Mouse (Mus musculus) intestine, embryonic 14.5 days (tissue): ENCODE measurements at regions not wholly inside any gene's neighbourhood (a gene's known extent, or its start where the extent isn't known, plus 50 kb on each side); places are given as distances from the start of the nearest gene placed in this dataset.

ENCODE experiments used
- ATAC-seq: fragments of 200-750 bp; cut with Nextera tagmentation; replicated peaks from 2 replicates; pipeline ENCODE4 v1.8.0; 2017; ENCODE audit warnings: low read depth, moderate number of reproducible peaks, moderate TSS enrichment, moderate library complexity; ENCODE audit not compliant: low FRiP score, low TSS enrichment
- DNase-seq: peaks from one replicate; pipeline ENCODE4 v3.0.0-alpha.2; 2018; ENCODE audit warnings: low spot score
- H3K27ac ChIP-seq: fragments of 300-500 bp; sonication (generic); 2 replicates; pipeline ENCODE4 v1.5.1; 2014; ENCODE audit warnings: low read depth, mild to moderate bottlenecking, control low read depth
- H3K27me3 ChIP-seq: fragments of 300-500 bp; sonication (generic); replicated peaks from 2 replicates; pipeline ENCODE4 v1.6.1; 2014; ENCODE audit warnings: low read length, control low read depth; ENCODE audit not compliant: control insufficient read depth, insufficient read depth
- H3K36me3 ChIP-seq: fragments of 300-500 bp; sonication (generic); 2 replicates; pipeline ENCODE4 v1.6.1; 2014; ENCODE audit warnings: low read length, control low read depth; ENCODE audit not compliant: control insufficient read depth, insufficient read depth
- H3K4me1 ChIP-seq: fragments of 300-500 bp; sonication (generic); replicated peaks from 2 replicates; pipeline ENCODE4 v1.6.1; 2014; ENCODE audit warnings: low read length, control low read depth, mixed read lengths; ENCODE audit not compliant: control insufficient read depth, insufficient read depth
- H3K4me2 ChIP-seq: fragments of 300-500 bp; sonication (generic); 2 replicates; pipeline ENCODE4 v1.6.1; 2014; ENCODE audit warnings: low read length
- H3K4me3 ChIP-seq: fragments of 300-500 bp; sonication (generic); 2 replicates; pipeline ENCODE4 v1.5.1; 2014; ENCODE audit warnings: low read depth, low read length, control low read depth, mixed read lengths
- H3K9ac ChIP-seq: fragments of 300-500 bp; sonication (generic); 2 replicates; pipeline ENCODE4 v1.6.1; 2014; ENCODE audit warnings: mild to moderate bottlenecking, low read length
- H3K9me3 ChIP-seq: fragments of 300-500 bp; sonication (generic); 2 replicates; pipeline ENCODE4 v1.6.1; 2016; ENCODE audit warnings: low read length, control low read depth; ENCODE audit not compliant: control insufficient read depth
- WGBS: fragments of 180-500 bp; shearing (Covaris S2); extraction: QIAGEN DNeasy Blood & Tissue Kit; methylation state at CpG from one replicate; pipeline ENCODE4 v1.1.7; 2014; 5-methylcytosine and 5-hydroxymethylcytosine counted together

DNA sequence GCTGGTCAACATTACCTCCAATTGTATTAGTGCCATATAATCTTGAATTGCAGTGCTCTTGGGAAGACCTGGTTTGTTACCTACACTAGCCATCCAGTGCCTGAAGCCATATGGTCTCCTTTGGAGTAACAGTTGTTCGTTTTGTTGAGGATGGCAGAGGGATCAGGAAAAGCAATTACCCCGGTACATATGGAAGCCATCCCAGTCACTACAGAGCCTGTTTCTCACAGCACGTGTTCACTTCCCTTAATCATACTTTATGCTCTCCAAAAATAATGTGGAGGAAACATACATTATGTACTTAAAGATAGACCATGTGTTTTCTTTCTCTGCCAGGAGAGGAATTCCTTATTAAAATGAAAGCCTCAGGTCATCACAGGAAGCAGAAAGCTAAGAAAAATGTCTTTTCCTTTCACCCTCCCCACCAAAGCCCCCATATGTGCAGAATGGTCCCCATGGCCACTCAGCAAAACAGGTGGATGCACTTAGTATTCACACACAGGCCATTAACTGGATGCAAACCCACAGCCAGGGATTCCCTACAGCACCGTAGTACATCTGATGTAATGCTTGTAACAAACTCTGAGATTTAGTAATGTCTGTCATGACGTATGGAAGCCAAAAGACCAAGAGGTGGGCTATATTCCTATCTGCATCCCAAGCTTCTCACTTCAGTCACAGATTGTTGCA, 397.4 kb upstream of the Mctp2 start:
- H3K27me3 ChIP-seq, result no peaks in the 10 kb centered on the region
- H3K9ac ChIP-seq, result no peak overlapping the region
- ATAC-seq (no peak), DNase-seq (no peak)
- no peaks in the 10 kb centered on the region for H3K36me3 ChIP-seq
- H3K4me3 ChIP-seq, result no peak overlapping the region
- H3K4me1 ChIP-seq, result no peaks in the 10 kb centered on the region
- no peak overlapping the region for H3K27ac ChIP-seq
- no peaks in the 10 kb centered on the region for H3K9me3 ChIP-seq
- 49% methylated on average over 5 of the region's 5 CpGs for WGBS
- no peak overlapping the region for H3K4me2 ChIP-seq

DNA sequence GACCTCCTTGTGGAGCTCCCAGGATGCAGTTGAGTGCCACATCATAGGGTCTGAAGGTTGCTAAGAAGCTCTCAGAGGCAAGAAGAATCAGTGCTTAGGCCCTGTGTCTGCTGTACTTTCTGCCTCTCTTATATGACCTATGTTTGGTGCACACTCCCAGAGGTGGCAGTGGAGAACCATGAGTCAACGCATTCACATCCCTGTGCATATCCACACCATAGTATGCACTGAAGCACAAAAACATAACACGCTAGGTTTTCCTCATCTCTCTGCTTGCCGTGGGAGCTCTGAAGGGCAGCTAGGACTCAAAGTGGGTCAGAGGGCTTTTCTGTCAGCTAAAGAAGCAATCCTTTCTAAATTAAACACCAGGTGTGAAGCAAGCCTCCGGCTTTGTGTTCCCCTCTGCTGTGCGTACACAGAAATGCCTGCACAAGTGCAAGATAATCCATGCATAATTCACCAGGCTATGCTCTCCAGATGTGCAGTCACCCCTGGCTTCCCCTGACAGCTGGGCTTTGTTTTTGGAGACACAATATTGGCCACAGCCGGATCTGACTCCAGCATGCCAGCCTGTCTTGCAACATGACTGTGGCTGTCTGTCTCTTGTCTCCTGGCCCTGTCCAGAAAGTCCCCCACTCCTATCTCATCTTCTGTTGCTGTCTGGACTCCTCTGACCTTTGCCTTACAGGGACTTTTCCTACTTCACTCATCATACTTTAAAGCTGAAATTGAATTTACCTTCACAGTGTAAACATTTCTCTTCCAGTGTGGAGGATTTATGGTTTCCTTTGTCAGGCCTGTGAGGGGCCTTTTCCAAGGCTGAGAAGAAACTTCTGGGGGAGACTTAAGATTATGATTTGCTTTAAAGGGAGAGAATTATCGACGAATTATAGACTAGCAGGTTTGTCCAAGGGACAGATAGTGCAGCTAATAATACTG, 405.1 kb upstream of the Mctp2 start:
- H3K4me2 ChIP-seq, result no peak overlapping the region
- WGBS, result 30% methylated on average over 8 of the region's 8 CpGs
- peak; percentile 60; the same call in 1 of the 2 replicates for ATAC-seq
- H3K27ac ChIP-seq, result peak overlapping the region; percentile 47; the same call in 1 of the 2 replicates
- H3K4me1 ChIP-seq, result peaks cover 4% of the 10 kb centered on the region; the same call in 1 of the 2 replicates
- no peaks in the 10 kb centered on the region for H3K27me3 ChIP-seq
- no peak overlapping the region for H3K9ac ChIP-seq
- H3K36me3 ChIP-seq, result no peaks in the 10 kb centered on the region
- no peak overlapping the region for H3K4me3 ChIP-seq
- peak; percentile 65 for DNase-seq
- no peaks in the 10 kb centered on the region for H3K9me3 ChIP-seq

DNA sequence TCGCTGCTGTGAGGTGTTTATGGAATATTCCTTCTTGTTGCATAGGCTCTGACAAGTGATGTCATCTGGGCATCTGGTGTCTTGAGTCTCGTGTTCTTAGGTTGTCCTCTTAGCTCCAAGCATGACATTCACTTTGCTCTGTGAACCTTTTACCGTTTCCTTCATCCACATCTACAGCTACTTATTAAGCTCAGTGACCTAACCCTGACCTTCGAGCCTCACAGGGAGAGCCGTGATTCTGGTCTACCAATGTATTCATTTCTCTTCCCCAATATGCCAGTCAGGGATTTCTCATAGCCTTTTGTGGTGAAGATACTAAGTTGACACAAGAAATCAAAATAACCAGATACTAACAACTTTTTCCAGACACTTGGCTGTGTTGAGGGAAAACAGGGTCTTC, 409.0 kb upstream of the Mctp2 start:
- no peak overlapping the region for H3K4me2 ChIP-seq
- WGBS, result 64% methylated on average over 5 of the region's 5 CpGs
- no peaks in the 10 kb centered on the region for H3K27me3 ChIP-seq
- H3K4me1 ChIP-seq, result peaks cover 4% of the 10 kb centered on the region; the same call in 1 of the 2 replicates
- DNase-seq (no peak), ATAC-seq (no peak)
- H3K9ac ChIP-seq, result no peak overlapping the region
- no peak overlapping the region for H3K4me3 ChIP-seq
- H3K36me3 ChIP-seq, result no peaks in the 10 kb centered on the region
- H3K9me3 ChIP-seq, result no peaks in the 10 kb centered on the region
- H3K27ac ChIP-seq, result no peak overlapping the region

DNA sequence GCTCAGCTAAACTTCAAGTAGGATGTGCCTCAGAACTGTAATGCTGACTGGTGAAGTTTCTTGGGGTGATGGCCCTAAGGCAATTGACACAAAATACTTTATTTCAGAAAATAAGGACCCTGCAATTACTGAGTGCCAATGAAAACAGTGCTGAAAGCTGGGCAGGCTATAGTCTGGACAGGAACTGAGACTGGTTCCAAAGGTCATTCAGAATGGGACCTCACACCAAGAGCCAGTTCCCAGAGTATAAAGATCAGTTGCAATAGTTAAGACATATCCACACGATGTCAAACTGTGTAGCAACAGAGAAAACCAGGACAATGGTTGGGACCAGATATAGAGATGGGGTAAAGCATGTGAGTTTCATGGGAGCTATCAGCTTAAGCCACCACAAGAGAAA, 409.6 kb upstream of the Mctp2 start:
- Histone ChIP-seq H3K27ac (no peak overlapping the region), H3K27me3 (no peaks in the 10 kb centered on the region), H3K9me3 (no peaks in the 10 kb centered on the region), H3K4me1 (peaks cover 4% of the 10 kb centered on the region; the same call in 1 of the 2 replicates), H3K36me3 (no peaks in the 10 kb centered on the region), H3K4me2 (no peak overlapping the region), H3K4me3 (no peak overlapping the region), H3K9ac (no peak overlapping the region)
- WGBS, result 75% methylated on average over 1 of the region's 1 CpGs
- ATAC-seq, result no peak
- DNase-seq, result no peak

DNA sequence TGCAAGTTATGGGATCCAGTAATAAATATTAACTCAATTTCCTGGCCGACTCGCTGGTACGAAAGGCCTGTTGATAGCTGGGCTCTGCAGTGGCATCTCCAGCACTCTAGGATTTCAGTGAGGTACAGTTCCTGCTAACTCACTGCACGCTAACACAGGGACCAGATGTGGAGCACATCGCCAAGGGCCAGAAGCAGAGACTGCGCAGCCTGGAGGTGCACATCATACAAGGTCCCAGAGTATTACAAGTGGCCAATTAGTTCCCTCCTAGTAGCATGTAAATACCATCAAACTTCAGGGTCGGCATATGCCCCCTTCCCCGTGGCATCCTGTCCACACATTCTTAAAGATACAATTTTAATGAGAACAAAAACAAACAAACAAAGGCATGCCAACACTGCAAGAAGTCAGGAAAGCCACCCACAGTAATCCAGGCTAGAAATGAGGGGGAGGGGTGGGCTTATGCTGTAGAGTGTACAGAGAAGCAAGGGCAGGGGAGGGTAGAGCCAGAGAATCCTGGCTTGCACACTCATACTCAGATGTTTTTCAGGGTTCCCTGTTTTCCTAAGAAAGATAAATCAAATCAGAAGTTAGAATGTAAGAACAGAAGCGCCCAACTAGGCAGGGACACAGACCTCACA, 419.9 kb upstream of the Mctp2 start:
- Histone ChIP-seq H3K9ac (no peak overlapping the region), H3K27me3 (no peaks in the 10 kb centered on the region), H3K4me1 (no peaks in the 10 kb centered on the region), H3K9me3 (no peaks in the 10 kb centered on the region), H3K36me3 (no peaks in the 10 kb centered on the region), H3K4me3 (no peak overlapping the region), H3K4me2 (no peak overlapping the region), H3K27ac (no peak overlapping the region)
- WGBS, result 65% methylated on average over 9 of the region's 9 CpGs
- DNase-seq (no peak), ATAC-seq (no peak)

DNA sequence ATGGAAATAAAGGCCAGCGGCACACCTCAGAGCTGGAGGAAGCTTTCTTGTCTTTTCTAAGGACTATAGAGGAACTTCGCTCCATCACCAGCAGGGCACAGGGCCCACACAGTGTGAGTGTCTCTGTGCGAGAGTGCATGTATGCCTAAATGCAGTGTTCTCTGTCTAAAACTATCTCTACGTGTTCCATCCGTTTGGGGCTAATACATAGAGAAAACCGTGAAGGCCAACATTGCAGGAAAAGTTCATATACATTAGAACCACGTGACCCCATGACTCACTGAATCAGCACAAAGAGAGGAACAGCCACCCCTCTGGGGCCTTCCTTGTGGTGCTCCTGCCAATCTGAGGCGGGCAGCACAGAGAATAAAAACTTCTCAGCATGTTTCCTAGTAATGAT, 431.4 kb upstream of the Mctp2 start:
- no peak for ATAC-seq
- no peak overlapping the region for H3K9ac ChIP-seq
- no peak overlapping the region for H3K4me3 ChIP-seq
- DNase-seq, result no peak
- H3K27me3 ChIP-seq, result no peaks in the 10 kb centered on the region
- no peaks in the 10 kb centered on the region for H3K36me3 ChIP-seq
- no peak overlapping the region for H3K27ac ChIP-seq
- H3K4me1 ChIP-seq, result no peaks in the 10 kb centered on the region
- H3K9me3 ChIP-seq, result no peaks in the 10 kb centered on the region
- WGBS, result 76% methylated on average over 8 of the region's 8 CpGs
- no peak overlapping the region for H3K4me2 ChIP-seq

DNA sequence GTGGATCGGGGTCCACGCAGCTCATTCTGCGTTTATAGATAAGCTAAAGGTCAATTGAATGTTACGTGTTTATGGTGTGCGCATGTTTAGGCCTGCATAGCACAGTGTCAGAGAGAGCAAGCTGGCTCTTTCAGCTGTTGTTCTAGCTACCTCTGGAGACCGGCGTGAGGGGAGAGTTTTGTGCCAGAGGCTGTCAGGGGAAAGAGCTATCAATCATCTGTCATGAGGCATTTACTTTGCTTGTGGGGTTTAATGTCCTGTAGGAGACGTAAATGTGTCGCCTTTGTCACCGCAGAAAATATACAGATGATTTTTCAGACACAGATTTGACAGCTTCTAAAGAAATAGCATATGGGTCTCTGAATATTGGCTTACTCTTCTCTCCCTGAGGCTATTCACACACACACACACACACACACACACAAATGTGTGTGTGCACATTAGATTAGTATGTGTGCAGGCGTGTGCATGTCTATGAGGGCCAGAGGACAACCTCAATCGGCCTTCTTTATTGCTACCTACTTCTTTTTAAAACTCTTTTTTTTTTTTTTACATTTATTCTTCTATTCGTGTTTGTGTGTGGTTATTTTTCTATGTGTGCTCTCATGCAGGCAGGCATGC, 432.0 kb upstream of the Mctp2 start:
- Histone ChIP-seq H3K4me3 (no peak overlapping the region), H3K9ac (no peak overlapping the region), H3K36me3 (no peaks in the 10 kb centered on the region), H3K4me1 (no peaks in the 10 kb centered on the region), H3K27ac (no peak overlapping the region), H3K27me3 (no peaks in the 10 kb centered on the region), H3K9me3 (no peaks in the 10 kb centered on the region), H3K4me2 (no peak overlapping the region)
- 48% methylated on average over 13 of the region's 13 CpGs for WGBS
- ATAC-seq (no peak), DNase-seq (no peak)

DNA sequence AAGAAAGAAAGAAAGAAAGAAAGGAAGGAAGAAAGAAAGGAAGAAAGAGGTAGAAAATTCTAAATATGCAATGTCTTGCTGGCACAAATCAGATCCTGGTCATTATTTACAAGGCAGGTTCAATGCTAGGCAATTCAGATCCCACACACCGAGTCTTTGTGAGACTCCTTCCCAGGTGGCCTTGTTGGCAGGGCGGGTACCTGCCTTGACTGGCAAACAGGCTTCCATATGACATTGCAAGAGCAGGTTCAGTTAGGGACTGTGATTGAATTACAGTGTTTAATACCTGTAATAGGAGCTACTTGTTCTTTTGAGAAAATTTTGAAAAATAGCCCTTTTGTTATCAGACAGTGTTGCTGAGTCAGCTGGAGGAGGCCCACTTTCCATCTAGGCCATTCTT, 436.0 kb upstream of the Mctp2 start:
- DNase-seq, result no peak
- Histone ChIP-seq H3K4me3 (no peak overlapping the region), H3K4me2 (no peak overlapping the region), H3K27me3 (no peaks in the 10 kb centered on the region), H3K4me1 (no peaks in the 10 kb centered on the region), H3K9me3 (no peaks in the 10 kb centered on the region), H3K36me3 (no peaks in the 10 kb centered on the region), H3K27ac (no peak overlapping the region), H3K9ac (no peak overlapping the region)
- 87% methylated on average over 2 of the region's 2 CpGs for WGBS
- no peak for ATAC-seq
